Mouse (Mus musculus) hindbrain, embryonic 10.5 days (tissue): ENCODE measurements around the gene Ormdl2. TPM values are rescaled to one million over a fixed set of nuclear protein-coding genes. Genes with fewer than 3 reads are reported as not detected.

Experiments used
- DNase-seq: peaks from one replicate; pipeline ENCODE4 v3.0.0-alpha.2; 2017; ENCODE audit warnings: low spot score
- H3K27ac ChIP-seq: fragments of 300-500 bp; sonication (generic); 2 replicates; pipeline ENCODE4 v1.5.1; 2016; ENCODE audit warnings: mild to moderate bottlenecking, moderate library complexity
- H3K27me3 ChIP-seq: fragments of 300-500 bp; sonication (generic); 2 replicates; pipeline ENCODE4 v1.6.1; 2016; ENCODE audit warnings: mild to moderate bottlenecking; ENCODE audit not compliant: poor library complexity, insufficient read depth, severe bottlenecking
- H3K36me3 ChIP-seq: fragments of 300-500 bp; sonication (generic); 2 replicates; pipeline ENCODE4 v1.6.1; 2016; ENCODE audit warnings: mild to moderate bottlenecking, moderate library complexity
- H3K4me1 ChIP-seq: fragments of 300-500 bp; sonication (generic); replicated peaks from 2 replicates; pipeline ENCODE4 v1.6.1; 2016; ENCODE audit warnings: mild to moderate bottlenecking
- H3K4me3 ChIP-seq: fragments of 300-500 bp; sonication (generic); 2 replicates; pipeline ENCODE4 v1.5.1; 2016; ENCODE audit warnings: mild to moderate bottlenecking, moderate library complexity
- H3K9me3 ChIP-seq: fragments of 300-500 bp; sonication (generic); 2 replicates; pipeline ENCODE4 v1.6.1; 2016; ENCODE audit warnings: mild to moderate bottlenecking, moderate library complexity
- WGBS: fragments of 180-500 bp; shearing (Covaris S2); methylation state at CpG from one replicate; pipeline ENCODE4 v1.1.7; 2016; 5-methylcytosine and 5-hydroxymethylcytosine counted together
- polyA plus RNA-seq: library from polyadenylated mRNA; unstranded; fragments of >200 nt; fragmentation: Nextera tagmentation; extraction: Ambion mirVana; gene quantifications from 2 replicates; pipeline ENCODE4 v1.2.1, GENCODE M21; 2016

The Ormdl2 gene
- polyA plus RNA-seq = 74.1 and 97.0 TPM in 2 replicates

DNA sequence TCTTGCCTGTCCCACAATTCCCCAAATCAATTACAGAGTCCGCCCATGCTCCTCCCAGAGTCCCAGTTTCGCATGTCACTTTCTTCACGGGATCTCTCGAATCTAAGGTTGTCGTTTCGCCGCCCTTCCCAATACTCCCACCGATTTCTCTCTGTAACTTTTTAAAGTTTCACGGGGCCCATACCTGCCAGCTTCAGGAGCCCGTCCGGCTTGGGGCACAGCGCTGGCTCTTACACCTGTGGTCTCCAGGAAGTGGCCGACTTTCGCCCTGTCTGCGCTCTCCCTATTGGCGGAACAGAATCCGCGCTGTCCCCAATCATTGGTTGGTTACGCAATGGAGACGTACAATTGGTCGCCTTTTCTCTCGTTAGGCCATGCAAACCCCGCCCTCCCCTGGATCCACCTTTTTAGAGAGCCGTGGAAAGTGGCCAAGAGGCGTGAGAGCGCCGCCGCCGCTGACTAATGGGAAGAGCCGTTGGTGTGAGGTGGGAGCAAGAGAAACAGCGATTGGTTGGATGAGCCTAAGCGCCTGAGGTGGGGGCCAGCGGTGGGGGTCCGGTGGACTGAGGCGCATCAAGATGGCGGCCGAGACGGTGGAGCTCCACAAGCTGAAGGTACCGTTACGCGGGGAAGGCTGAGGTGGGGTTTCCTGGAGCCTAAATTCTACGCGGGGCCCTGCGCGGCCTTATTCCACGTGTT, at the start of gene Ormdl2:
TSS of gene Ormdl2 (minus strand) at position 288 of the 699 bp plus-strand sequence.
- no peaks in the 10 kb centered on the region for H3K27me3 ChIP-seq
- peak within 1 kb of the TSS; percentile 88 for H3K4me3 ChIP-seq
- under 1% methylated on average over 46 of the region's 46 CpGs for WGBS
- H3K27ac ChIP-seq = peak within 1 kb of the TSS; percentile 91
- DNase-seq = peak; percentile 99
- H3K36me3 ChIP-seq = peaks cover 60% of the 10 kb centered on the region
- H3K9me3 ChIP-seq = no peaks in the 10 kb centered on the region
- H3K4me1 ChIP-seq = peaks cover 16% of the 10 kb centered on the region

GRCm38 (mm10) chr10:128870341-128870740, 48.9 kb upstream of the Ormdl2 start:
- Histone ChIP-seq H3K27me3 (no peaks in the 10 kb centered on the region), H3K9me3 (no peaks in the 10 kb centered on the region), H3K36me3 (peaks cover 84% of the 10 kb centered on the region), H3K4me3 (no peak overlapping the region), H3K4me1 (no peaks in the 10 kb centered on the region), H3K27ac (no peak overlapping the region)
- DNase-seq = no peak
- WGBS = 88% methylated on average over 3 of the region's 3 CpGs

DNA sequence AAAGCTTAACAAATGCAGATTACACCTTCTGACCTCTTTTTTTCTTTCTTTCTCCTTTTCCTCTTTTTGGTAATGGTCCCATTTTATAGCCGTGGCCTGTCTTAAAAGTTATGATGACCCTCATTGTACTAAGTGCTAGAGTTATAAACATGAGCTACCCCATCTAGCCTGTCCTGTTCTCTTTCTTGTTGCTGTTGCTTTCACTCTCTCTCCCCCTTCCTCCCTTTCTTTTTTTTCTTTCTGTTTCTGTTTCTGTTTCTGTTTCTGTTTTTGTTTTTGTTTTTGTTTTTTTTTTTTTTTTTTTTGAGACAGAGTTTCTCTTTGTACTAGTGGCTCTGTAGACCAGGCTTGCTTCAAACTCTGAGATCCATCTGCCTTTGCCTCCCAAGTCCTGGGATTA, 45.1 kb upstream of the Ormdl2 start:
- H3K4me3 ChIP-seq = no peak overlapping the region
- H3K27me3 ChIP-seq = no peaks in the 10 kb centered on the region
- no peak overlapping the region for H3K27ac ChIP-seq
- H3K36me3 ChIP-seq = peaks cover 73% of the 10 kb centered on the region
- no peaks in the 10 kb centered on the region for H3K4me1 ChIP-seq
- WGBS = 100% methylated on average over 1 of the region's 1 CpGs
- no peaks in the 10 kb centered on the region for H3K9me3 ChIP-seq
- DNase-seq = no peak

DNA sequence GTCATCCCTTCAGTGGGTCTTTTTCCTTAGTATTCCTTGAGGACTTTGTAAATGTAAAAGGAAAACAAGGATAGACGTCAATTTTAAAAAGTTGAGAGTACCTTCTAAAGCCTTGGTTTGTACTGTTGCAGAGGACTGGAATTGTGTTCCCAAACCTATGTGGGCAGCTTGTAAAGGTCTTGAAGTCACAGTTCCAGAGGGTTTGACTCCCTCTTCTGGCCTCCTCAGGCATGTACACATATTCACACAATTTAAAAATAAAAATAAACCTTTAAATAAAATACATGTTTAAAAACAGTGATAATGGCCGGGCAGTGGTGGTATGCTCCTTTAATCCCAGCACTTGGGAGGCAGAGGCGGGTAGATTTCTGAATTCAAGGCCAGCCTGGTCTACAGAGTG, 44.6 kb upstream of the Ormdl2 start:
- Histone ChIP-seq H3K27ac (no peak overlapping the region), H3K9me3 (no peaks in the 10 kb centered on the region), H3K36me3 (peaks cover 72% of the 10 kb centered on the region), H3K27me3 (no peaks in the 10 kb centered on the region), H3K4me1 (no peaks in the 10 kb centered on the region), H3K4me3 (no peak overlapping the region)
- no peak for DNase-seq
- WGBS = 88% methylated on average over 3 of the region's 3 CpGs

DNA sequence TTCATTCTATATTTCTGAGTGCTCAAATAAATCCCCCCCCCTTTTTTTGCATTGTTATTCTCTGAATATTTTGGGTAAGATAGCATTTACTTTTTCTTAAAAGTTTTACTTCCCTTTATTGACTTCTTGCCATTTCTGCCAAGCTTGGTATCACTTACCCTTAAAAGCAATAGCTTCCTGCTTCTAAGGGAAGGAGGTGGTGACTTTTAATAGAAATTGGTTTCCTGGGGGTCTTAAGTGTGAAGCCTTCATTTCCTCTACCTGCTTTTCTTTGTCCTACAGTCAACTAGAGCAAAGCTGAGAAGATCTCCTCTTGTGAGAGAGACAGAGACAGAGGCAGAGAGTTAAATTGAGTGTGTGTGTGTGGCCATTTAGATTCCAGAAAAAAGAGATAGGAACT, 39.7 kb upstream of the Ormdl2 start:
- DNase-seq = no peak
- H3K27ac ChIP-seq = no peak overlapping the region
- no peaks in the 10 kb centered on the region for H3K9me3 ChIP-seq
- H3K27me3 ChIP-seq = no peaks in the 10 kb centered on the region
- peaks cover 69% of the 10 kb centered on the region for H3K36me3 ChIP-seq
- H3K4me3 ChIP-seq = no peak overlapping the region
- H3K4me1 ChIP-seq = no peaks in the 10 kb centered on the region

- Histone ChIP-seq H3K36me3 (peaks cover 77% of the 10 kb centered on the region), H3K4me3 (no peak overlapping the region)
- 79% methylated on average over 3 of the region's 3 CpGs for WGBS
These were observed 28.9 kb upstream of the Ormdl2 start for GRCm38 (mm10) chr10:128850339-128850738.

GRCm38 (mm10) chr10:128848426-128848825, 27.0 kb upstream of the Ormdl2 start:
- 80% methylated on average over 2 of the region's 2 CpGs for WGBS
- Histone ChIP-seq H3K27ac (no peak overlapping the region), H3K4me1 (no peaks in the 10 kb centered on the region), H3K36me3 (peaks cover 80% of the 10 kb centered on the region), H3K4me3 (no peak overlapping the region), H3K9me3 (no peaks in the 10 kb centered on the region), H3K27me3 (no peaks in the 10 kb centered on the region)
- DNase-seq = no peak

More at GRCm38 (mm10) chr10:128850339-128850738, 28.9 kb upstream of the Ormdl2 start:
- Histone ChIP-seq H3K27me3 (no peaks in the 10 kb centered on the region), H3K4me1 (no peaks in the 10 kb centered on the region), H3K27ac (no peak overlapping the region), H3K9me3 (no peaks in the 10 kb centered on the region)
- DNase-seq = no peak

DNA sequence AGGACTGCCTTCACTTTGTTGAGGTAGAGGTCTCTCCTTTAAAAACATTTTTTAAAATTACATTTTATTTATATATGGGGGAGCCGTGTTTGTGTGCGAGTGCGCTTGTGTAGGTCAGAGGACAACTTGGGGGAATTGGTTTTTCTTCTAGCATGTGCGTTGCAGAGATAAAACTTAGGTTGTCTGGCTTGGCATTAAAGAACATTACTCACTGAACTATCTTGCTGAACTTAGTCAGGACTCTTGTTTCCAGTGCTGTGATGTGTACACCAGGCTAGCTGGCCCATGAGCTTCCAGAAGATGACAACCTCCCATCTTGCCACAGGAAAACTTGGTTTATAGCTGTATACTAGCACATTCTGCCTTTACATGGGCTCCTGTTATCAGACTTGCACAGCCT, 25.2 kb upstream of the Ormdl2 start:
- WGBS = 97% methylated on average over 4 of the region's 4 CpGs
- no peaks in the 10 kb centered on the region for H3K4me1 ChIP-seq
- DNase-seq = no peak

DNA sequence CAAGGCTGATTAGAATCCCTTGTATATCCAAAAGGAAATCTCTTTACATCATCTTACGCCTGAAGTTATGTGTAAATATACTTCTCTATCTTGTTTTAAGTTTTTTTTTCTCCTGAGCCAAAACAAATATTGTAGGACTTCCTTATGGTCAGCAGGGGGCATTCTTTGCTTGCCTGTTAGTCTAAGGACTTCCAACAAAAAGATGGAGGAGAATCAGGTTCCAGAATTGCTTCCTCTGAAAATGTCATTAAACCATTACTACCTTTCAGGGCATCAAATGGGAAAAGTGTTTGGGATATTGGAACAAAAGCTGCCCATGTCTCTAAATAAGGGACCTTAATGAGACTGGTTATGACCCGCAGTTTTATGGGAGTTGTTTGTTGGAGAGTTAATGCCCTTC, 24.1 kb upstream of the Ormdl2 start:
- H3K27me3 ChIP-seq = no peaks in the 10 kb centered on the region
- H3K27ac ChIP-seq = no peak overlapping the region
- no peak for DNase-seq
- no peak overlapping the region for H3K4me3 ChIP-seq
- H3K9me3 ChIP-seq = no peaks in the 10 kb centered on the region
- H3K36me3 ChIP-seq = peaks cover 82% of the 10 kb centered on the region
- 74% methylated on average over 2 of the region's 2 CpGs for WGBS
- no peaks in the 10 kb centered on the region for H3K4me1 ChIP-seq

More for the DNA sequence above, 25.2 kb upstream of the Ormdl2 start:
- H3K27ac ChIP-seq = no peak overlapping the region
- H3K4me3 ChIP-seq = no peak overlapping the region
- H3K27me3 ChIP-seq = no peaks in the 10 kb centered on the region
- no peaks in the 10 kb centered on the region for H3K9me3 ChIP-seq
- peaks cover 80% of the 10 kb centered on the region for H3K36me3 ChIP-seq

DNA sequence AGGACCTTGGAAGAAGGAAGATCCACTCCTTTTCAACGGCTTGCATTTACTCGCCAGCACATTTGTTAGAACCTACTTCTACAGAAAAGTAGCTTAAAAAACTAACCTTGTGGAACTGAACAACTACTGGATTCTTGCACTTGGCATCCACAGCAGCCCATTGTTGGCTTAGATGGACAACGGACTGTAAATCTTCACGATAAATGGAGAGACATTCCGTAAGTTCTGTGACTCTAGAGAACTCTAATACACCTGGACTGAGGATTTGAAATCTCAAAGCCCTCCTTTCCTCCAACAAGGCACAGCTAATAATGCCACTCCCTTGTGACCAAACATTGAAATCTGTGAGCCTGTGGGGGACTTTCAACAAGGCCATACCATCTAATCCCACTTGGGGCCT, 21.8 kb upstream of the Ormdl2 start:
- H3K27me3 ChIP-seq = no peaks in the 10 kb centered on the region
- no peaks in the 10 kb centered on the region for H3K9me3 ChIP-seq
- peaks cover 82% of the 10 kb centered on the region for H3K36me3 ChIP-seq
- 96% methylated on average over 5 of the region's 5 CpGs for WGBS
- no peaks in the 10 kb centered on the region for H3K4me1 ChIP-seq
- DNase-seq = no peak
- no peak overlapping the region for H3K27ac ChIP-seq
- no peak overlapping the region for H3K4me3 ChIP-seq

- Histone ChIP-seq H3K27me3 (no peaks in the 10 kb centered on the region), H3K9me3 (no peaks in the 10 kb centered on the region), H3K36me3 (peaks cover 88% of the 10 kb centered on the region), H3K4me3 (no peak overlapping the region), H3K4me1 (no peaks in the 10 kb centered on the region), H3K27ac (no peak overlapping the region)
- DNase-seq = no peak
These were observed 19.2 kb upstream of the Ormdl2 start for GRCm38 (mm10) chr10:128840612-128841011.

DNA sequence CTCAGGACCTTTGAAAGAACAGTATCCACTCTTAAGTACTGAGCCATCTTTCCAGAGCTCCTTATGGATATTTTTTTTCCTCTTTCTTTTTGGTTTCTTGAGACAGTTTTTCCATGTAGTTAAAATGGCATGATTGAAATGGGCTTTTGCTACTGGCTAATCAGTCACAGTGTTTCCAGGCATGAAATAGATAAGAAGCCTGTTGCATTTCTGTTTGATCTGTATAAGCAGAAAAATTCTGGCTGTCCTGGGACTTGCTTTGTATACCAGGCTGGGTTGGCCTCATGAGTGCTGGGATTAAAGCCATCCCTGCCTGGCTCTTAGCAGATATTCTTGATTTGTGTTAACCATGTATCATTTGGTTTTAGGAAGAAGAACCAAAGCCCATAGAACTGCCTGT, 18.0 kb upstream of the Ormdl2 start:
- H3K36me3 ChIP-seq = peaks cover 92% of the 10 kb centered on the region
- no peaks in the 10 kb centered on the region for H3K9me3 ChIP-seq
- no peaks in the 10 kb centered on the region for H3K27me3 ChIP-seq
- H3K4me1 ChIP-seq = no peaks in the 10 kb centered on the region
- H3K27ac ChIP-seq = no peak overlapping the region
- no peak overlapping the region for H3K4me3 ChIP-seq
- DNase-seq = no peak

DNA sequence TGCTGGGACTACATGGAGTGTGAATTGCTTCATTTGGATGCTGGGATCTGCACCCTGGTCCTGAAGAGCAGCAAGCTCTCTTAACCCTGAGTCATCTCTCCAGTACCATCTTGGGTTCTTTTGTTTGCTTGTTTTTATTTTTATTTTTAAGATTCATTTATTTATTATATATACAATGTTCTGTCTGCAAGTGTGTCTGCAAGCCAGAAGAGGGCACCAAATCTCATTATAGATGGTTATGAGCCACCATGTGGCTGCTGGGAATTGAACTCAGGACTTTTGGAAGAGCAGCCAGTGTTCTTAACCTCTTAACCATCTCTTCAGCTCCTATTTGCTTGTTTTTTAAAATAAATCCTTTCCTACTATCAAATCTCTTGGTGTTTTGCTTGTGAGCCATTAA, 16.0 kb upstream of the Ormdl2 start:
- H3K36me3 ChIP-seq = peaks cover 100% of the 10 kb centered on the region
- no peaks in the 10 kb centered on the region for H3K27me3 ChIP-seq
- no peaks in the 10 kb centered on the region; the same call in 1 of the 2 replicates for H3K9me3 ChIP-seq
- no peaks in the 10 kb centered on the region for H3K4me1 ChIP-seq
- H3K27ac ChIP-seq = no peak overlapping the region
- DNase-seq = no peak
- H3K4me3 ChIP-seq = no peak overlapping the region

DNA sequence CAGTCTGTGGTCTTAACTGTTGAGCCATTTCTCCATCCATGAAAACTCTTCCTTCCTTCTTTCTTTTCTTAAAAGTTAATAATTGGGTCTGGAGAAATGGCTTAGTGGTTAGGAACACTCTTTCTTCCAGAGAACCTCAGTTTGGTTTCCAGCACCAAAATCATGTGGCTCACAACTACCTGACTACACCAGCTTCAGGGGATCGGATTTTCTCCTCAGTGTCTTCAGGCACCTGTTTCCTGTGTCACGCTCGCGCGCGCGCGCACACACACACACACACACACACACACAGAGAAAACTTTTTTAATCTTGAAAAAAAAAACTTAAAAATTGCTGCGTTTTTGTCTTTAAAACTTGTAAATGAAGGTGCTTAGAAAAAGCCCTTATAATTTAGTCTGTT, 2.4 kb upstream of the Ormdl2 start:
- 96% methylated on average over 9 of the region's 9 CpGs for WGBS
- H3K4me1 ChIP-seq = peaks cover 16% of the 10 kb centered on the region
- H3K36me3 ChIP-seq = peaks cover 55% of the 10 kb centered on the region
- no peaks in the 10 kb centered on the region for H3K27me3 ChIP-seq
- no peak overlapping the region for H3K27ac ChIP-seq
- no peaks in the 10 kb centered on the region for H3K9me3 ChIP-seq
- DNase-seq = no peak
- no peak overlapping the region for H3K4me3 ChIP-seq
